Mouse (Mus musculus) C2C12 (cell line): ENCODE results near the gene Gsx1. TPM values are rescaled to one million over a fixed set of nuclear protein-coding genes. Genes with fewer than 3 reads are reported as not detected.

Source experiments
- H3K27me3 ChIP-seq: one replicate; pipeline ENCODE4 v1.6.1; 2011; ENCODE audit not compliant: control insufficient read depth, insufficient read depth, insufficient read length
- H3K36me3 ChIP-seq: one replicate; pipeline ENCODE4 v1.6.1; 2011; ENCODE audit not compliant: control insufficient read depth, insufficient read depth
- H3K4me3 ChIP-seq: one replicate; pipeline ENCODE4 v1.5.1; 2011; ENCODE audit warnings: mild to moderate bottlenecking, control low read depth; ENCODE audit not compliant: poor library complexity, insufficient read depth, severe bottlenecking
- H3K79me2 ChIP-seq: one replicate; pipeline ENCODE4 v1.6.1; 2011; ENCODE audit not compliant: control insufficient read depth, insufficient read depth
- H3K79me3 ChIP-seq: one replicate; pipeline ENCODE4 v1.6.1; 2011; ENCODE audit warnings: low read depth, control low read depth
- H3ac ChIP-seq: one replicate; pipeline ENCODE3; 2011; ENCODE audit warnings: low read depth; ENCODE audit not compliant: control insufficient read depth, insufficient read length
- CEBPB ChIP-seq: IDR thresholded peaks from one replicate; pipeline ENCODE4 v1.6.1; 2011; ENCODE audit warnings: low read depth, mild to moderate bottlenecking, control low read depth, moderate library complexity
- CTCF ChIP-seq: IDR thresholded peaks from one replicate; pipeline ENCODE4 v1.5.1; 2011; ENCODE audit not compliant: control insufficient read depth, insufficient read depth, insufficient read length
- FOSL1 ChIP-seq: IDR thresholded peaks from one replicate; pipeline ENCODE4 v1.8.0; 2011; ENCODE audit warnings: mild to moderate bottlenecking, low read length; ENCODE audit not compliant: poor library complexity, insufficient read depth, severe bottlenecking
- MAX ChIP-seq: IDR thresholded peaks from one replicate; pipeline ENCODE4 v1.6.1; 2011; ENCODE audit warnings: mild to moderate bottlenecking, control low read depth
- MYOD1 ChIP-seq: IDR thresholded peaks from one replicate; pipeline ENCODE4 v1.6.1; 2011; ENCODE audit warnings: low read depth; ENCODE audit not compliant: control insufficient read depth, insufficient read length
- MYOG ChIP-seq: IDR thresholded peaks from one replicate; pipeline ENCODE4 v1.6.1; 2011; ENCODE audit not compliant: control insufficient read depth, insufficient read length; ENCODE audit errors: extremely low read depth
- USF1 ChIP-seq: IDR thresholded peaks from one replicate; pipeline ENCODE4 v1.6.1; 2011; ENCODE audit warnings: low read depth, mild to moderate bottlenecking, control low read depth, moderate library complexity
- polyA plus RNA-seq: library from polyadenylated mRNA; unstranded; fragments of >200 nt; fragmentation: generic; extraction: Trizol; gene quantifications from one replicate; pipeline ENCODE4 v1.2.1, GENCODE M21; 2012; ENCODE audit warnings: missing spikeins

Gsx1 gene
- polyA plus RNA-seq, 1 experiment: not detected

DNA sequence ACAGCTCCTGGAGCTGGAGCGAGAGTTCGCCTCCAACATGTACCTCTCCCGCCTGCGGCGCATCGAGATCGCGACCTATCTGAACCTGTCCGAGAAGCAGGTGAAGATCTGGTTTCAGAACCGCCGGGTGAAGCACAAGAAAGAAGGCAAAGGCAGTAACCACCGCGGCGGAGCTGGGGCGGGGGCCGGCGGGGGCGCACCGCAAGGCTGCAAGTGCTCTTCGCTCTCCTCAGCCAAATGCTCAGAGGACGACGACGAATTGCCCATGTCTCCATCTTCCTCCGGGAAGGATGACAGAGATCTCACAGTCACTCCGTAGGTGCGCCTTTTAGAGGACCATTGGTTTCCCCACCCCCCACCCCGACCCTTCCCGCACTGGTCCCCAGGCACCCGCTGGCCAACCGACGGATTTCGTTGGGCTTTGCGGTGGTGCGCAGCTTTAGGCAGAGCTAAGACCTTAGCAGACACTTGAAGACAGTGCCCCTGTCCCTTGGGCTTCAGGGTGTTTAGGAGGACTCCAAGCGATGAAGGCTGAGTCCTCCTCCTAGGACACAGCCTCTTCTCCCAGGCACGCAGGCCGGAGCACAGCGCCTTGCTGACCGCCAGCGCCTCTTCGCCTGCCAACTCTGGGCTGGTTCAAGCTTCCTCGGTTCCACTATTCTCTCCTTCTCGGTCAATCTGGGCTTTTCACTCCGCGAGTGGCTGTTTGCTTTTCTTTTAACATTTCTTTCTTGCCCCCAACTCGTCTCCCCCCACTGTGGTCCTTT lies 1.5 kb downstream of the Gsx1 start:
- Histone ChIP-seq H3K79me3 (no peaks in the 10 kb centered on the region), H3K79me2 (no peaks in the 10 kb centered on the region), H3K27me3 (peaks cover 77% of the 10 kb centered on the region), H3K36me3 (no peaks in the 10 kb centered on the region), H3K4me3 (no peak overlapping the region), H3ac (no peak overlapping the region)
- TF ChIP-seq MYOD1: no peak

GRCm38 (mm10) chr5:147190885-147191284 lies 2.4 kb downstream of the Gsx1 start:
- peaks cover 74% of the 10 kb centered on the region for H3K27me3 ChIP-seq
- H3K79me2 ChIP-seq: no peaks in the 10 kb centered on the region
- no peaks in the 10 kb centered on the region for H3K79me3 ChIP-seq
- no peak for TF ChIP-seq MAX
- TF ChIP-seq CTCF: no peak
- no peak for TF ChIP-seq USF1
- no peak for TF ChIP-seq CEBPB
- TF ChIP-seq MYOG: no peak
- no peak for TF ChIP-seq MYOD1
- TF ChIP-seq FOSL1: no peak
- no peak overlapping the region for H3ac ChIP-seq
- no peak overlapping the region for H3K4me3 ChIP-seq
- H3K36me3 ChIP-seq: no peaks in the 10 kb centered on the region

DNA sequence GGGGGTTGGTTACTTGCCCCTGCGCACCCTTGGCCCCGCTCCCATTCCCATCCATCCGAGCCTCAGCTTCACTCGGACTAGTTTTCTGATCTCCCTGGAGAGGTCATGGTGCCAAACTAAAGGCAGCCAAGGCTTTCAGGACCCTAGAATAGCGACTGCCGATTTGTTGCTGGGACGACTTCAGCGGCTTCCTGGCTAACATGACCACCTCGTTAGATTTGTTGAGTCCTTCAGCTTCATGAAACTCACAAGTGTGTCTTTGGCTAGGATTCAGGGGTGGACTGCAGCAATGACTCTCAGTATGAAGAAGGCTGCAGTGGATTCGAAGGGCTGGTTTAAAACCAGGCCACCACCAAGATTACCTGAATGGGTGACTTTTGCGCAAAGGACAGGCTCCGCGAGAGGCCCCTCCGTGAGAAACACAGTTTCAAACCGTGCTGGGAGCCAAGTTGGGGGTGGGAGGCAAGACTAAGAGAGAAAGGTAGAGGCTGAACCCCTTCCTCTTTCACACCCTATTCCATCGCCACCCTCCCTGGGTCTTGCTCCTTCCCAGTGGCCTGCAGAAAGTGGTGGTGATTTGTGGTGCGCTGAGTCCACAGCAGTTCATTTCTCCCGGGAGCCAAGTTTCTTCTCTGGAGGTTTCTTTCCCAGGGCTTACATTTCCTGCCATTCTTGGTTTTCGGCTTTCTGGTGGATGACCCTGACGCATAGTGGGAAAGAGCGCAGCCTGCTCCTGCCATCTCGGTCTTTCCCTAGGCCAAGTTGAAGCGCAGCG lies 3.5 kb downstream of the Gsx1 start:
- Histone ChIP-seq H3K79me3 (no peaks in the 10 kb centered on the region), H3K79me2 (no peaks in the 10 kb centered on the region), H3K27me3 (peaks cover 63% of the 10 kb centered on the region), H3ac (no peak overlapping the region), H3K36me3 (no peaks in the 10 kb centered on the region), H3K4me3 (no peak overlapping the region)
- TF ChIP-seq USF1 (no peak), MYOG (no peak), CEBPB (no peak), MYOD1 (no peak), FOSL1 (no peak), CTCF (no peak), MAX (no peak)

DNA sequence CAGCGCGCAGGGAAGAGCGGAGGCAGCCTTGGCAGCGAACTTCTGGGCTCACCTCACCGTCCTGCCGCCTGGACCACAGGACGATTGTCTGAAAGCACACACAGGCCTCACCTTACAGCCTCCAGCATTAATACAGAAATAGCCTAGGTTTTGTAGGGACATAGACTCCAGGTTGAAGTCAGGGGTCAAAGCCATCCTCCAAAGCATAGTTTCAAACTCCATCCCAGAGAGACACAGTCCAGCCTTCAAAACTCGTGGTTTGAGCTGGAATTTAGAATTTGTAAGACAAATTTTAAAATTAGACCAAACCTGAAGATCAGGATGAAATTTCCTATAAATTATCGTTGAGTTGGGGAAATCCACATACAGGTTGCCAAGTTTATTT lies 4.1 kb downstream of the Gsx1 start:
- Histone ChIP-seq H3K36me3 (no peaks in the 10 kb centered on the region), H3ac (no peak overlapping the region), H3K79me2 (no peaks in the 10 kb centered on the region), H3K79me3 (no peaks in the 10 kb centered on the region), H3K27me3 (peaks cover 57% of the 10 kb centered on the region), H3K4me3 (no peak overlapping the region)
- TF ChIP-seq USF1: no peak
- TF ChIP-seq MYOG: no peak
- no peak for TF ChIP-seq CTCF
- TF ChIP-seq FOSL1: no peak
- TF ChIP-seq CEBPB: no peak
- TF ChIP-seq MYOD1: no peak
- no peak for TF ChIP-seq MAX

- Histone ChIP-seq H3K36me3 (no peaks in the 10 kb centered on the region), H3ac (no peak overlapping the region), H3K79me2 (no peaks in the 10 kb centered on the region), H3K27me3 (peaks cover 14% of the 10 kb centered on the region), H3K4me3 (no peak overlapping the region), H3K79me3 (no peaks in the 10 kb centered on the region)
- TF ChIP-seq CEBPB: no peak
- TF ChIP-seq FOSL1: no peak
- TF ChIP-seq CTCF: no peak
- TF ChIP-seq MAX: no peak
- TF ChIP-seq USF1: no peak
- TF ChIP-seq MYOD1: no peak
- TF ChIP-seq MYOG: no peak
Observed at GRCm38 (mm10) chr5:147204905-147205304, 16.4 kb downstream of the Gsx1 start.

DNA sequence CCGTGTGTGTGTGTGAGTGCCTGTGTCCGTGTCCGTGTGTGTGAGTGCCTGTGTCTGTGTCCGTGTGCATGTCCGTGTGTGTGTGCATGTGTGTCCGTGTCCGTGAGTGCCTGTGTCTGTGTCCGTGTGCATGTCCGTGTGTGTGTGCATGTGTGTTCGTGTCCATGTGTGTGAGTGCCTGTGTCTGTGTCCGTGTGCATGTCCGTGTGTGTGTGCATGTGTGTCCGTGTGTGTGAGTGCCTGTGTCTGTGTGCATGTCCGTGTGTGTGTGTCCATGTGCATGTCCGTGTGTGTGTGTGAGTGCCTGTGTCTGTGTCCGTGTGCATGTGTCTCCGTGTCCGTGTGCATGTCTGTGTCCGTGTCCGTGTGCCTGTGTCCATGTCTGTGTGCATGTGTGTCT lies 19.4 kb downstream of the Gsx1 start:
- TF ChIP-seq MYOD1: no peak
- TF ChIP-seq FOSL1: no peak
- no peak for TF ChIP-seq USF1
- TF ChIP-seq MAX: no peak
- no peak for TF ChIP-seq CEBPB
- Histone ChIP-seq H3K4me3 (no peak overlapping the region), H3ac (no peak overlapping the region), H3K79me2 (no peaks in the 10 kb centered on the region), H3K79me3 (no peaks in the 10 kb centered on the region), H3K27me3 (peaks cover 21% of the 10 kb centered on the region), H3K36me3 (no peaks in the 10 kb centered on the region)
